Mouse (Mus musculus): ENCODE results near the gene Clic3.

DNA sequence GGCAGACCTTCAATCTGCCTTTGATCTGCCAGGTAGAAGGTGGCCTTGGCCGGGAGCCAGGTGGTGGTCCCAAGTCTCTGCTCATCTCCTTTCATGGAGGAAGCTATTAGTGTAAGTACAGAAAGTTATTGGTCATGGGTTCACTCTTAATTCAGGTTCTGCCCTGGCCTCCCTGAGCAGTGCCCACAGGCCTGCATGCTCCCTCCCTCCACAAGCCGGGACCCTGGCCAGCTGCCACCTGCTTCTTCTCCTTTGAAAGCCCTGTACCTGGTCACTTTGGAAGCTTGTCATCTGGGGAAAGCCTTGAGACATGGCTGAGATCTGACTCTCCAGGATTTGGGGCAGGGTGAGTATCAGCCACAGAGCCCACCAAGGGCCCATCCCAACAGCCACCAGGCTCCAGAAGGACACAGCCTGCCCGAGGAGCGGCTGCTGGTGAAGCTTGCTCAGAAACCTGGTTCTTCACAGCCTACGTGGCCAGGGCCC is 36.9 kb downstream of the Clic3 start, which contains the start of gene Lcn12:
- no peak for TF ChIP-seq CTCF (IDR thresholded peaks at IDR 0.05; ENCODE audit: control insufficient read depth, insufficient read depth, low read length)
- TF ChIP-seq POLR2A (IDR thresholded peaks at IDR 0.05; ENCODE audit: borderline replicate concordance, control insufficient read depth, low read depth, low read length) = no peak

All from bone marrow, adult 2 months (tissue).